Mouse (Mus musculus) myocyte (in vitro differentiated cells): ENCODE results near the gene Tmbim1. TPM values are rescaled to one million over a fixed set of nuclear protein-coding genes. Genes with fewer than 3 reads are reported as not detected.
"Not testable (repeated sequence)": the region's sequence is repeated elsewhere in the genome, so short reads cannot be mapped to it uniquely, and the experiment has no call there.

Experiments
- H3K27me3 ChIP-seq: one replicate; pipeline ENCODE4 v1.6.1; 2011; ENCODE audit not compliant: control insufficient read depth, insufficient read depth, insufficient read length
- H3K36me3 ChIP-seq: one replicate; pipeline ENCODE4 v1.6.1; 2011; ENCODE audit not compliant: control insufficient read depth, insufficient read depth
- H3K4me2 ChIP-seq: one replicate; pipeline ENCODE4 v1.6.1; 2011; ENCODE audit warnings: low read depth, control low read depth
- H3K4me3 ChIP-seq: one replicate; pipeline ENCODE4 v1.5.1; 2011; ENCODE audit warnings: mild to moderate bottlenecking, control low read depth, moderate library complexity
- H3K79me2 ChIP-seq: one replicate; pipeline ENCODE4 v1.6.1; 2011; ENCODE audit not compliant: control insufficient read depth, insufficient read depth
- H3ac ChIP-seq: one replicate; pipeline ENCODE4 v1.6.1; 2011; ENCODE audit not compliant: control insufficient read depth, insufficient read length
- CEBPB ChIP-seq: IDR thresholded peaks from 2 replicates; pipeline ENCODE4 v1.6.1; 2011; ENCODE audit warnings: mild to moderate bottlenecking, moderate library complexity; ENCODE audit not compliant: poor library complexity, insufficient read depth, severe bottlenecking
- E2F4 ChIP-seq: IDR thresholded peaks from one replicate; pipeline ENCODE4 v1.6.1; 2011; ENCODE audit warnings: mild to moderate bottlenecking, control low read depth, moderate library complexity; ENCODE audit not compliant: insufficient read depth
- MAX ChIP-seq: IDR thresholded peaks from one replicate; pipeline ENCODE4 v1.6.1; 2011; ENCODE audit warnings: low read depth, mild to moderate bottlenecking, control low read depth
- MYOD1 ChIP-seq, 3 experiments: IDR thresholded peaks; one replicate each; pipeline ENCODE4 v1.6.1; 2011; ENCODE audit warnings: control low read depth in 2 of 3, low read depth in 2 of 3, mild to moderate bottlenecking in 2 of 3, moderate library complexity in 1 of 3; ENCODE audit not compliant: insufficient read length in 2 of 3, control insufficient read depth in 1 of 3
- MYOG ChIP-seq, 3 experiments: IDR thresholded peaks; one replicate each; pipeline ENCODE4 v1.6.1; 2011; ENCODE audit warnings: control low read depth in 2 of 3, low read depth in 2 of 3, mild to moderate bottlenecking in 2 of 3; ENCODE audit not compliant: insufficient read length in 2 of 3, control insufficient read depth in 1 of 3, insufficient read depth in 1 of 3
- POLR2A ChIP-seq: IDR thresholded peaks from one replicate; pipeline ENCODE4 v1.6.1; 2011; ENCODE audit warnings: low read depth, mild to moderate bottlenecking, control low read depth, moderate library complexity; ENCODE audit not compliant: insufficient read length
- POLR2AphosphoS2 ChIP-seq: IDR thresholded peaks from one replicate; pipeline ENCODE4 v1.6.1; 2011; ENCODE audit warnings: low read depth, control low read depth; ENCODE audit not compliant: insufficient read length
- REST ChIP-seq: IDR thresholded peaks from one replicate; pipeline ENCODE4 v1.6.1; 2011; ENCODE audit warnings: mild to moderate bottlenecking, control low read depth, moderate library complexity; ENCODE audit not compliant: insufficient read depth, insufficient read length
- SRF ChIP-seq: IDR thresholded peaks from one replicate; pipeline ENCODE4 v1.6.1; 2011; ENCODE audit warnings: low read depth; ENCODE audit not compliant: control insufficient read depth, insufficient read length
- TCF12 ChIP-seq: IDR thresholded peaks from one replicate; pipeline ENCODE4 v1.6.1; 2011; ENCODE audit warnings: mild to moderate bottlenecking, control low read depth; ENCODE audit not compliant: poor library complexity, insufficient read depth, severe bottlenecking
- TCF3 ChIP-seq: IDR thresholded peaks from one replicate; pipeline ENCODE4 v1.6.1; 2011; ENCODE audit warnings: low read depth, control low read depth; ENCODE audit not compliant: insufficient read length
- USF1 ChIP-seq: IDR thresholded peaks from one replicate; pipeline ENCODE4 v1.6.1; 2011; ENCODE audit warnings: low read depth, mild to moderate bottlenecking, control low read depth, moderate library complexity
- polyA plus RNA-seq: library from polyadenylated mRNA; unstranded; fragments of >200 nt; fragmentation: generic; extraction: Trizol; gene quantifications from one replicate; pipeline ENCODE4 v1.2.1, GENCODE M21; 2012; ENCODE audit warnings: missing spikeins

Tmbim1 gene
- polyA plus RNA-seq, 1 experiment: 178 TPM

GRCm38 (mm10) chr1:74344163-74344916 lies 38.9 kb upstream of the Tmbim1 start:
- Histone ChIP-seq H3K4me3 (no peak overlapping the region), H3K79me2 (no peaks in the 10 kb centered on the region), H3K36me3 (no peaks in the 10 kb centered on the region), H3K27me3 (no peaks in the 10 kb centered on the region), H3ac (no peak overlapping the region), H3K4me2 (no peak overlapping the region)
- no peak for TF ChIP-seq REST
- TF ChIP-seq POLR2A: no peak

- H3K36me3 ChIP-seq: no peaks in the 10 kb centered on the region
- no peak for TF ChIP-seq CEBPB
- TF ChIP-seq TCF3: no peak
- TF ChIP-seq E2F4: no peak
- no peak for TF ChIP-seq POLR2AphosphoS2
- TF ChIP-seq USF1: no peak
- TF ChIP-seq SRF: no peak
- no peak for TF ChIP-seq MYOD1 (IDR thresholded peaks at IDR 0.05; ENCODE audit: control insufficient read depth in 1 of 3, insufficient read length in 2 of 3, low read depth in 2 of 3)
- no peak overlapping the region for H3K4me2 ChIP-seq
- H3K27me3 ChIP-seq: no peaks in the 10 kb centered on the region
- no peak overlapping the region for H3K4me3 ChIP-seq
- H3K79me2 ChIP-seq: no peaks in the 10 kb centered on the region
- no peak overlapping the region for H3ac ChIP-seq
These were observed 37.7 kb upstream of the Tmbim1 start for GRCm38 (mm10) chr1:74343161-74343560.

GRCm38 (mm10) chr1:74342308-74342707 lies 36.9 kb upstream of the Tmbim1 start:
- TF ChIP-seq MYOG (IDR thresholded peaks at IDR 0.05; ENCODE audit: control insufficient read depth in 1 of 3, insufficient read depth in 1 of 3, insufficient read length in 2 of 3, low read depth in 2 of 3) (no peak), MYOD1 (IDR thresholded peaks at IDR 0.05; ENCODE audit: control insufficient read depth in 1 of 3, insufficient read length in 2 of 3, low read depth in 2 of 3) (no peak), TCF12 (no peak), E2F4 (no peak), MAX (no peak), USF1 (no peak)
- Histone ChIP-seq H3K79me2 (no peaks in the 10 kb centered on the region), H3K27me3 (no peaks in the 10 kb centered on the region), H3K4me2 (no peak overlapping the region), H3K36me3 (no peaks in the 10 kb centered on the region), H3K4me3 (no peak overlapping the region), H3ac (no peak overlapping the region)

- no peaks in the 10 kb centered on the region for H3K36me3 ChIP-seq
- TF ChIP-seq USF1 (no peak), TCF12 (no peak), SRF (no peak), POLR2AphosphoS2 (no peak), REST (no peak), TCF3 (no peak)
- no peak overlapping the region for H3K4me2 ChIP-seq
- H3K27me3 ChIP-seq: no peaks in the 10 kb centered on the region
- no peaks in the 10 kb centered on the region for H3K79me2 ChIP-seq
- H3K4me3 ChIP-seq: no peak overlapping the region
- no peak overlapping the region for H3ac ChIP-seq
These were observed 36.5 kb upstream of the Tmbim1 start for GRCm38 (mm10) chr1:74341898-74342297.

GRCm38 (mm10) chr1:74340992-74341391 lies 35.6 kb upstream of the Tmbim1 start:
- H3K27me3 ChIP-seq, H3K79me2 ChIP-seq, H3ac ChIP-seq, H3K4me2 ChIP-seq, H3K4me3 ChIP-seq, H3K36me3 ChIP-seq: not testable (repeated sequence)

GRCm38 (mm10) chr1:74340361-74340764 lies 34.9 kb upstream of the Tmbim1 start:
- no peaks in the 10 kb centered on the region for H3K79me2 ChIP-seq

More at GRCm38 (mm10) chr1:74340361-74340764, 34.9 kb upstream of the Tmbim1 start:
- Histone ChIP-seq H3K4me2 (no peak overlapping the region), H3K4me3 (no peak overlapping the region), H3K36me3 (no peaks in the 10 kb centered on the region), H3K27me3 (no peaks in the 10 kb centered on the region), H3ac (no peak overlapping the region)
- TF ChIP-seq TCF12: no peak
- no peak for TF ChIP-seq USF1
- TF ChIP-seq TCF3: no peak
- TF ChIP-seq E2F4: no peak
- no peak for TF ChIP-seq MAX
- TF ChIP-seq REST: no peak
- no peak for TF ChIP-seq MYOG (IDR thresholded peaks at IDR 0.05; ENCODE audit: control insufficient read depth in 1 of 3, insufficient read depth in 1 of 3, insufficient read length in 2 of 3, low read depth in 2 of 3)
- TF ChIP-seq POLR2AphosphoS2: no peak
- TF ChIP-seq MYOD1 (IDR thresholded peaks at IDR 0.05; ENCODE audit: control insufficient read depth in 1 of 3, insufficient read length in 2 of 3, low read depth in 2 of 3): no peak
- TF ChIP-seq CEBPB: no peak
- no peak for TF ChIP-seq POLR2A
- no peak for TF ChIP-seq SRF
